In genomic region chr8:120431042-120431441, GRCm38 (mm10) we compare ENCODE assay signal across 28 mouse cellular contexts.
DNase-seq lines count a peak whose midpoint lies in the region; ATAC-seq and TF ChIP-seq lines count a peak whose summit lies in the region.
"Had no signal": no experiment of that assay in that cellular context is flagged by ENCODE, and none has a peak within 500 bp of the region (broad histone marks: within the 10 kb centered on the region; RNA-seq: fewer than 3 reads in every experiment).

No protein-coding gene starts in this region.

- no peak for TF ChIP-seq POLR2A in brain, embryonic 14.5 days (IDR thresholded peaks at IDR 0.05; ENCODE audit: borderline replicate concordance, extremely low read depth, insufficient read depth, insufficient read length, poor library complexity, severe bottlenecking)

- no peak for ATAC-seq in hindbrain, embryonic 14.5 days (ENCODE audit: low FRiP score)
- ATAC-seq in megakaryocyte progenitor cell, adult 5-6 weeks (replicated peaks; ENCODE audit: poor library complexity), result no peak
- ATAC-seq: intestine, postnatal 0 days had no signal

- TF ChIP-seq CTCF in brain, embryonic 14.5 days (IDR thresholded peaks at IDR 0.05; ENCODE audit: borderline replicate concordance, extremely low read depth, insufficient read depth, insufficient read length), result no peak

- 0 out of 2 replicates have a peak, but pooled peaks cover 3% of the 10 kb centered on the region for H3K36me3 ChIP-seq in hindbrain, embryonic 10.5 days
- H3K36me3 ChIP-seq in hindbrain, embryonic 14.5 days (replicated peaks; ENCODE audit: control insufficient read depth, insufficient read depth), result no peaks in the 10 kb centered on the region
- 0 out of 2 replicates have a peak, but pooled peaks cover 5% of the 10 kb centered on the region for H3K36me3 ChIP-seq in embryonic facial prominence, embryonic 10.5 days (replicated peaks)
- H3K36me3 ChIP-seq: heart, embryonic 12.5 days; liver, embryonic 15.5 days; neural tube, embryonic 12.5 days had no signal

- H3K4me3 ChIP-seq in hindbrain, embryonic 10.5 days, result no peak overlapping the region
- H3K4me3 ChIP-seq in hindbrain, embryonic 14.5 days (replicated peaks; ENCODE audit: low read length), result no peak overlapping the region
- H3K4me3 ChIP-seq in embryonic facial prominence, embryonic 10.5 days, result no peak overlapping the region
- H3K4me3 ChIP-seq: gastrocnemius, adult 2 months; heart, embryonic 12.5 days; limb, embryonic 12.5 days; liver, embryonic 15.5 days; myocyte; neural tube, embryonic 12.5 days had no signal

- H3K9me3 ChIP-seq in hindbrain, embryonic 10.5 days, result peaks cover 6% of the 10 kb centered on the region
- H3K9me3 ChIP-seq in hindbrain, embryonic 14.5 days (ENCODE audit: control insufficient read depth, low read length), result no peaks in the 10 kb centered on the region
- peaks cover 5% of the 10 kb centered on the region; the same call in 1 of the 2 replicates for H3K9me3 ChIP-seq in embryonic facial prominence, embryonic 10.5 days
- H3K9me3 ChIP-seq: limb, embryonic 12.5 days had no signal

- peaks cover 17% of the 10 kb centered on the region for H3K27me3 ChIP-seq in hindbrain, embryonic 10.5 days (ENCODE audit: insufficient read depth, poor library complexity, severe bottlenecking)
- no peaks in the 10 kb centered on the region for H3K27me3 ChIP-seq in hindbrain, embryonic 14.5 days (ENCODE audit: control insufficient read depth, insufficient read depth, low read length)
- H3K27me3 ChIP-seq in embryonic facial prominence, embryonic 10.5 days (replicated peaks; ENCODE audit: low read depth, poor library complexity, severe bottlenecking), result peaks cover 20% of the 10 kb centered on the region
- H3K27me3 ChIP-seq: neural tube, embryonic 12.5 days had no signal

- no peak overlapping the region for H3K9ac ChIP-seq in hindbrain, embryonic 14.5 days
- H3K9ac ChIP-seq: heart, embryonic 12.5 days; limb, embryonic 12.5 days; liver, embryonic 15.5 days; lung, embryonic 14.5 days; neural tube, embryonic 12.5 days had no signal

- WGBS in hindbrain, embryonic 10.5 days, result 79% methylated on average over 12 of the region's 12 CpGs
- WGBS in hindbrain, embryonic 14.5 days, result 62% methylated on average over 12 of the region's 12 CpGs
- WGBS in embryonic facial prominence, embryonic 10.5 days, result 89% methylated on average over 12 of the region's 12 CpGs

- peak overlapping the region; percentile 62 for H3K27ac ChIP-seq in hindbrain, embryonic 10.5 days
- H3K27ac ChIP-seq in hindbrain, embryonic 14.5 days, result no peak overlapping the region
- peak overlapping the region; percentile 41; the same call in 1 of the 2 replicates for H3K27ac ChIP-seq in embryonic facial prominence, embryonic 10.5 days (replicated peaks)
- H3K27ac ChIP-seq: gastrocnemius, adult 2 months; limb, embryonic 12.5 days; liver, embryonic 15.5 days; neural tube, embryonic 12.5 days had no signal

- no peak overlapping the region for H3K4me2 ChIP-seq in hindbrain, embryonic 14.5 days (replicated peaks)
- H3K4me2 ChIP-seq: heart, embryonic 12.5 days; limb, embryonic 12.5 days; liver, embryonic 15.5 days; lung, embryonic 14.5 days; midbrain, embryonic 11.5 days; neural tube, embryonic 12.5 days had no signal

- peak; percentile 69 to 71 for DNase-seq in cerebellum, postnatal 25 days
- no peak for DNase-seq in cerebellum, adult 8-10 months
- no peak for DNase-seq in hindbrain, embryonic 10.5 days (ENCODE audit: low spot score)
- no peak for DNase-seq in hindbrain, embryonic 14.5 days (ENCODE audit: low spot score)
- DNase-seq in brain, embryonic 14.5 days (ENCODE audit: low read depth), result peak; percentile 58
- no peak for DNase-seq in embryonic facial prominence, embryonic 10.5 days (ENCODE audit: low spot score)
- DNase-seq: adrenal gland, postnatal 25 days; B cell, adult 2 months; gastrocnemius, adult 2 months; gastrocnemius, postnatal 36 days; heart, adult 18-20 months; heart, postnatal 4 days; kidney, adult 9 months; kidney, postnatal 10 days; layer of hippocampus, adult 9-11 months; lung, embryonic 14.5 days; lung, postnatal 14 days; right cerebral cortex, adult 18-20 months; spleen, adult 18-20 months; thymus, postnatal 14 days had no signal

- H3K4me1 ChIP-seq in hindbrain, embryonic 10.5 days (replicated peaks), result peaks cover 70% of the 10 kb centered on the region
- peaks cover 17% of the 10 kb centered on the region for H3K4me1 ChIP-seq in hindbrain, embryonic 14.5 days (replicated peaks; ENCODE audit: control insufficient read depth, insufficient read depth, low read length)
- peaks cover 75% of the 10 kb centered on the region for H3K4me1 ChIP-seq in embryonic facial prominence, embryonic 10.5 days

Comparison
In these comparisons a context has a peak if more than half of its experiments do, and no peak if none do; other contexts are left out.
1. DNase-seq: peak in cerebellum, postnatal 25 days (2 of 2) and brain, embryonic 14.5 days (single experiment); none in cerebellum, adult 8-10 months (single experiment), hindbrain, embryonic 10.5 days (single experiment), hindbrain, embryonic 14.5 days (single experiment) and embryonic facial prominence, embryonic 10.5 days (single experiment).